Mouse (Mus musculus) stomach, embryonic 16.5 days (tissue): ENCODE measurements around the gene Nrd1. TPM values are rescaled to one million over a fixed set of nuclear protein-coding genes. Genes with fewer than 3 reads are reported as not detected.

Source experiments
- ATAC-seq: fragments of 200-750 bp; cut with Nextera tagmentation; 2 replicates; pipeline ENCODE4 v1.8.0; 2017; ENCODE audit warnings: moderate number of reproducible peaks, moderate TSS enrichment; ENCODE audit not compliant: insufficient read depth, low FRiP score
- H3K27ac ChIP-seq: fragments of 300-500 bp; sonication (generic); 2 replicates; pipeline ENCODE4 v1.5.1; 2014; ENCODE audit warnings: low read length
- H3K27me3 ChIP-seq: fragments of 300-500 bp; sonication (generic); 2 replicates; pipeline ENCODE4 v1.6.1; 2014; ENCODE audit warnings: low read length, control low read depth, mixed read lengths; ENCODE audit not compliant: control insufficient read depth, insufficient read depth
- H3K36me3 ChIP-seq: fragments of 300-500 bp; sonication (generic); 2 replicates; pipeline ENCODE4 v1.6.1; 2014; ENCODE audit warnings: low read length; ENCODE audit not compliant: control insufficient read depth, insufficient read depth
- H3K4me1 ChIP-seq: fragments of 300-500 bp; sonication (generic); 2 replicates; pipeline ENCODE4 v1.6.1; 2014; ENCODE audit warnings: low read length, control low read depth, mixed read lengths; ENCODE audit not compliant: control insufficient read depth, insufficient read depth
- H3K4me2 ChIP-seq: fragments of 300-500 bp; sonication (generic); 2 replicates; pipeline ENCODE4 v1.6.1; 2014; ENCODE audit warnings: low read depth, low read length, mixed read lengths
- H3K4me3 ChIP-seq: fragments of 300-500 bp; sonication (generic); replicated peaks from 2 replicates; pipeline ENCODE4 v1.5.1; 2014; ENCODE audit warnings: mild to moderate bottlenecking, low read length
- H3K9ac ChIP-seq: fragments of 300-500 bp; sonication (generic); 2 replicates; pipeline ENCODE4 v1.6.1; 2014; ENCODE audit warnings: low read length
- H3K9me3 ChIP-seq: fragments of 300-500 bp; sonication (generic); replicated peaks from 2 replicates; pipeline ENCODE4 v1.6.1; 2016; ENCODE audit warnings: low read length, control low read depth; ENCODE audit not compliant: control insufficient read depth
- WGBS: fragments of 180-500 bp; shearing (Covaris S2); extraction: QIAGEN DNeasy Blood & Tissue Kit; methylation state at CpG from one replicate; pipeline ENCODE4 v1.1.7; 2014; 5-methylcytosine and 5-hydroxymethylcytosine counted together
- polyA plus RNA-seq: library from polyadenylated mRNA; unstranded; fragments of >200 nt; fragmentation: Nextera tagmentation; extraction: Ambion mirVana; gene quantifications from 2 replicates; pipeline ENCODE4 v1.2.1, GENCODE M21; 2015

The Nrd1 gene
- polyA plus RNA-seq, 1 experiment from 2014 or later: 61.8 TPM

GRCm38 (mm10) chr4:108986833-108987472 is 13.5 kb upstream of the Nrd1 start:
- WGBS: 71% methylated on average over 1 of the region's 1 CpGs
- ATAC-seq: no peak

GRCm38 (mm10) chr4:108987473-108987842 is 13.0 kb upstream of the Nrd1 start:
- no peaks in the 10 kb centered on the region for H3K9me3 ChIP-seq
- no peak overlapping the region for H3K27ac ChIP-seq
- H3K4me1 ChIP-seq: no peaks in the 10 kb centered on the region
- H3K27me3 ChIP-seq: no peaks in the 10 kb centered on the region
- WGBS: 61% methylated on average over 4 of the region's 4 CpGs
- ATAC-seq: no peak
- no peak overlapping the region for H3K4me3 ChIP-seq
- no peak overlapping the region for H3K9ac ChIP-seq
- no peaks in the 10 kb centered on the region for H3K36me3 ChIP-seq
- no peak overlapping the region for H3K4me2 ChIP-seq

More at GRCm38 (mm10) chr4:108986833-108987472, 13.5 kb upstream of the Nrd1 start:
- Histone ChIP-seq H3K4me3 (no peak overlapping the region), H3K4me1 (no peaks in the 10 kb centered on the region), H3K9me3 (no peaks in the 10 kb centered on the region), H3K4me2 (no peak overlapping the region), H3K36me3 (no peaks in the 10 kb centered on the region), H3K27ac (no peak overlapping the region), H3K9ac (no peak overlapping the region), H3K27me3 (no peaks in the 10 kb centered on the region)

GRCm38 (mm10) chr4:108989430-108989829 is 11.0 kb upstream of the Nrd1 start:
- Histone ChIP-seq H3K9ac (no peak overlapping the region), H3K27ac (no peak overlapping the region), H3K4me3 (no peak overlapping the region), H3K9me3 (no peaks in the 10 kb centered on the region), H3K36me3 (no peaks in the 10 kb centered on the region), H3K4me2 (no peak overlapping the region), H3K27me3 (no peaks in the 10 kb centered on the region), H3K4me1 (no peaks in the 10 kb centered on the region)
- ATAC-seq: no peak
- WGBS: 65% methylated on average over 2 of the region's 2 CpGs

- H3K9ac ChIP-seq: no peak overlapping the region
- H3K4me1 ChIP-seq: no peaks in the 10 kb centered on the region
- no peak for ATAC-seq
- H3K27me3 ChIP-seq: no peaks in the 10 kb centered on the region
- H3K4me3 ChIP-seq: no peak overlapping the region
- no peak overlapping the region for H3K4me2 ChIP-seq
- H3K36me3 ChIP-seq: no peaks in the 10 kb centered on the region
- H3K27ac ChIP-seq: no peak overlapping the region
- no peaks in the 10 kb centered on the region for H3K9me3 ChIP-seq
These were observed 10.4 kb upstream of the Nrd1 start for GRCm38 (mm10) chr4:108990032-108990431.

- no peaks in the 10 kb centered on the region for H3K36me3 ChIP-seq
- no peak overlapping the region for H3K27ac ChIP-seq
- H3K4me3 ChIP-seq: no peak overlapping the region
- 89% methylated on average over 6 of the region's 6 CpGs for WGBS
- no peak overlapping the region for H3K4me2 ChIP-seq
- H3K9ac ChIP-seq: no peak overlapping the region
- no peak for ATAC-seq
- no peaks in the 10 kb centered on the region for H3K27me3 ChIP-seq
- no peaks in the 10 kb centered on the region for H3K9me3 ChIP-seq
- no peaks in the 10 kb centered on the region for H3K4me1 ChIP-seq
These were observed 9.9 kb upstream of the Nrd1 start for GRCm38 (mm10) chr4:108990571-108990970.

GRCm38 (mm10) chr4:108991811-108992210 is 8.6 kb upstream of the Nrd1 start:
- H3K9ac ChIP-seq: no peak overlapping the region
- H3K4me2 ChIP-seq: no peak overlapping the region
- H3K4me1 ChIP-seq: no peaks in the 10 kb centered on the region
- H3K9me3 ChIP-seq: no peaks in the 10 kb centered on the region
- H3K27me3 ChIP-seq: no peaks in the 10 kb centered on the region
- no peak overlapping the region for H3K27ac ChIP-seq
- H3K4me3 ChIP-seq: no peak overlapping the region
- no peaks in the 10 kb centered on the region for H3K36me3 ChIP-seq
- no peak for ATAC-seq

GRCm38 (mm10) chr4:108992978-108993377 is 7.5 kb upstream of the Nrd1 start:
- Histone ChIP-seq H3K9me3 (no peaks in the 10 kb centered on the region), H3K4me3 (no peak overlapping the region), H3K27me3 (no peaks in the 10 kb centered on the region), H3K4me1 (no peaks in the 10 kb centered on the region), H3K36me3 (no peaks in the 10 kb centered on the region), H3K9ac (no peak overlapping the region), H3K4me2 (no peak overlapping the region), H3K27ac (no peak overlapping the region)
- WGBS: 55% methylated on average over 2 of the region's 2 CpGs
- no peak for ATAC-seq

- under 1% methylated on average over 18 of the region's 18 CpGs for WGBS
- H3K9ac ChIP-seq: peak overlapping the region; percentile 93
- H3K4me2 ChIP-seq: peak overlapping the region; percentile 78
- H3K36me3 ChIP-seq: no peaks in the 10 kb centered on the region
- no peak for ATAC-seq
- peaks cover 9% of the 10 kb centered on the region; the same call in 1 of the 2 replicates for H3K4me1 ChIP-seq
- H3K27me3 ChIP-seq: no peaks in the 10 kb centered on the region
- peak overlapping the region; percentile 95 for H3K4me3 ChIP-seq
- peak overlapping the region; percentile 96 for H3K27ac ChIP-seq
- H3K9me3 ChIP-seq: no peaks in the 10 kb centered on the region
These were observed 506 bp downstream of the Nrd1 start for GRCm38 (mm10) chr4:109000961-109001360.

- 0 out of 2 replicates have a peak, but pooled peaks cover 2% of the 10 kb centered on the region for H3K36me3 ChIP-seq
- H3K27ac ChIP-seq: no peak overlapping the region
- 81% methylated on average over 1 of the region's 1 CpGs for WGBS
- no peak for ATAC-seq
- no peaks in the 10 kb centered on the region for H3K4me1 ChIP-seq
- no peaks in the 10 kb centered on the region for H3K9me3 ChIP-seq
- no peak overlapping the region for H3K4me3 ChIP-seq
- H3K27me3 ChIP-seq: no peaks in the 10 kb centered on the region
- H3K4me2 ChIP-seq: no peak overlapping the region
- H3K9ac ChIP-seq: no peak overlapping the region
These were observed 7.6 kb downstream of the Nrd1 start for GRCm38 (mm10) chr4:109008046-109008445.
